Mouse (Mus musculus) fibroblast of lung, adult 2 months (primary cell): ENCODE measurements around the gene Fam47e.

Experiments
- DNase-seq: peaks from one replicate; pipeline ENCODE4 v3.0.0-alpha.2; 2011; ENCODE audit warnings: low read depth

Fam47e gene

DNA sequence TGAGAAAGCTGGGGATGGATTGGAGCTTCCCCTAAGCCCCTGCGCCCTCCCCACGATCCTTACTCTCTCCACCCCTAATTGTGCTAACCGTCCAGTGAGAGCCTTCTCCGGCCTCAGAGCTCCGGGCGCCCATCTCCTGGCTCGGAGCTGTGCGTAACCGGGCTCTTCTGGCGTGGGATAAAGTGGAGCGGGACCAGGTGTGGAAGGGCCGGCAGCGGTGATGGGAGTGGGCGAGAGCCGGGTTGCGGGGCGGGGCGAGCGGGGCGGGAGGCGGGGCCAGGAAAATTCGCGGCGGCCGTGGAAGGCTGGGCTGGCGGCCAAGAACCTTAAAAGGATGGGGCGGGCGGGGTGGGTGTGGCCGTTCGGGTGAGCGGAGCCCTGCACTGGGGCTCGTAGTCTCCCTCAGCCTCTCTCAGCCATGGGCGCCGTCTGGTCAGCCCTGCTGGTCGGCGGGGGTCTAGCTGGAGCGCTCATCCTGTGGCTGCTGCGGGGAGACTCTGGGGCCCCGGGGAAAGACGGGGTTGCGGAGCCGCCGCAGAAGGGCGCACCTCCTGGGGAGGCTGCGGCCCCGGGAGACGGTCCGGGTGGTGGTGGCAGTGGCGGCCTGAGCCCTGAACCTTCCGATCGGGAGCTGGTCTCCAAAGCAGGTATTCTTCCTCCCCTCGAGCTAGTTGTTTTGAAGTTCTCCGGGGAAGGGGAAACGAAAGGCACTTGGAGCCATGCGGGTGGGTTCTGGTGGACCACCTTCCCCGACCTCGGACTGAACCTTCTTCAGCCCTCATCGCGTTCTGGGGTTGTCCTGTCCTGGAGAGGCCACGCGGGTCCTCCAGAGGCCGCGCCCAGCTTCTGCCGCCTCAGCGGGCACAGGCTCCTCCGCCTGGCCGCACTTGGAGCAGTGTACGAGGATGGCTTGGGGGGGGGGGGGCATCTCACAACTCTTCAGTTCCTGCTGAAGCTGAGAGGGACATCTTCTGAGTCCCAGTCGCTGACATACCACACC is 48.1 kb downstream of the Fam47e start, which contains the start of gene Stbd1:
TSS of gene Stbd1 (plus strand) at position 351 of the 1,000 bp plus-strand sequence.
- DNase-seq: no peak

DNA sequence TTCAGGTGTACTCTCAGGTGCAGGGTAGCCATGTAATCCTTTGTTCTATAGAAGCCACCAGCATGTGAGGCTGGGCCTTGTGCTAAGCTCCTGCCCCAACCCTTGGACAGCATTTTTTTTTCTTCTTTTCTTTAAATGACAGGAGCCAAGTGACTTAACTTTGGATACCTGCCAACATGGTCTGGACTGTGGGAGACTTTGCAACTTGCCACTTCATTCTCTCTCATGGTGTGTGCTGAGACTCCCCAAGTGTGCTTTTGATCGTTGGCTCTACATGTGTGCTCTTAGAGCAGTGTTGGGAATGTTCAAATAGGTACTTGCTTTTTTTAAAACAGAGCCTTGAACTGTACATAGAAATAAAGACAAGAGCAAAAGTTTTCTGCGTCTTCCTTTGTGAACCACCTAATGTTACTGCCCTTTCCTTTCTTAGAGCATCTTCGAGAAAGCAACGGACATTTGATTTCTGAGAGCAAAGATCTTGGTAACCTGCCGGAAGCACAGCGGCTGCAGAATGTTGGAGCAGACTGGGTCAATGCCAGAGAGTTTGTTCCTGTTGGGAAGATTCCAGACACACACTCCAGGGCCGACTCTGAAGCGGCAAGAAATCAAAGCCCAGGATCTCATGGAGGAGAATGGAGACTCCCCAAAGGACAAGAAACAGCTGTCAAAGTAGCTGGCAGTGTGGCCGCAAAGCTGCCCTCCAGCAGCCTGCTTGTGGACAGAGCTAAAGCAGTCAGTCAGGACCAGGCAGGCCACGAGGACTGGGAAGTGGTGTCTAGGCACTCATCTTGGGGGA is 49.8 kb downstream of the Fam47e start:
- DNase-seq: no peak

DNA sequence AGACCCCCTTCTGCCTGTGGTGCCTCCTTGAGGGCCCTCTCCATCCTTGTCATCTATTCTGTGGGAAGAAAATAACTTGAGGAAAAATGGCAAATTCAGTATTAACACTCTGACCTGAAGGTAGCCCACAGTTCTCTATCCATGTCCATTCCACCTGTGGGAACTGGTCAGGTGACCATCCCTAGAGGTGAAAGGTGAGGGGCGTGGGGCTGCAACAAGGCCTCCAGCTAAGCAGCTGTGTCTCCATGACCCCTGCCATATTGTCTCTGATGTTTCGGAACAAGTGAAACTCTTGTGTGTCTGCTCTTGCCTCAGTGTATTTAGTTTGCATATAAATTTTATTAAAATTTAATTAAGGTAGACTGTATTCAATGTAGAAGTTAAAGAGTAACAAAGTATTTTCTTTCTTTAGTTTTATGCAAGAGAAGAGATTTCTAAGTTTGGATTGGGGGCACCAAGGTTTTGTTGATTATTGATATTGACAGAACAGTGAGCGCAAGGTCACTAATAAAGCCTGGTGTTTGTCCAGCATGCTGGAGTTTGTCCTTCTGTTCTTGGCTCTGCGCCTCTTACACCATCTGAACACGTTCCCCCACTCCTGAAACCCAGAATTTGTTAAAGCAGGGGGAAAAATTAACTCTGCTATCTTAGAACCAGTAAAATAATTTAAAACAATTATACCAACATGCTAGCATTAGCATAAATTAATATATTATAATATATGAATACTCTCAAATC is 52.8 kb downstream of the Fam47e start:
- DNase-seq: no peak

DNA sequence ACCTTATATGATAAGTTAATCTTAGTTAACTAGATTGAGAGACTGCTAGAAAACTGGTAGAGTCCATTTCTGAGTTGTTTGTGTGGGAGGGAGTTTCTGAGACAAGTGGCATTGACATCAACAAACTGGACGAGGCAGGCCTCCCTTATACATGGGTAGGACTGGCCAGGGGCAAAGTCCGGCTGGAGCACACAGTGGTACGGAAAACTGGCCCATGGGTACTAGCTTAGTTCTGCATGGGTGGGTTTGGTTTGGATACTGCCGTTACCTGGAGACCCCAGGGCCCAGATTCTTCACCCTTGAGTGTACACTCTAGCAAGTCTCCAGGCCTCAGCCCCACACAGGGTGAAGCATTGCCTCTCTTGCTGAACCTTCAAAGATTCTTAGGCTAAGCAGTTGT is 57.9 kb downstream of the Fam47e start:
- DNase-seq: no peak

DNA sequence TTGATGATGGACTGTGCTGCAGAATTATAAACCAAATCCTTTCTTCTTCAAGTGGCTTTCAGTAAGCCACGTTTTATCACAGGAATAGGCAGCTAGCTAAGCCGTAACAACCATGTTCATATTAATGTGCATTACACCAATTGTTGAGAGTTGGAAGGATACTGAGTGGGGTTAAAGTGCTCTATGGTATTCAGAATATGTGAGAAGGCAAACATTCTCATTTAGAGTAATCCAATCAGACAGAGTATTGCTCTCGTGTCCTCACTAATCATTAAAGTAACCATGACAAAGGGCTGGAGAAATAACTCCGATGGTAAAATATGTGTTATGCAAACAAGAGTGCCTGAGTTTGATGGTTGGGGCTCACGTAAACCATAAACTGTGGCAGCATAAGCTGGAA is 67.0 kb downstream of the Fam47e start:
- DNase-seq: no peak

DNA sequence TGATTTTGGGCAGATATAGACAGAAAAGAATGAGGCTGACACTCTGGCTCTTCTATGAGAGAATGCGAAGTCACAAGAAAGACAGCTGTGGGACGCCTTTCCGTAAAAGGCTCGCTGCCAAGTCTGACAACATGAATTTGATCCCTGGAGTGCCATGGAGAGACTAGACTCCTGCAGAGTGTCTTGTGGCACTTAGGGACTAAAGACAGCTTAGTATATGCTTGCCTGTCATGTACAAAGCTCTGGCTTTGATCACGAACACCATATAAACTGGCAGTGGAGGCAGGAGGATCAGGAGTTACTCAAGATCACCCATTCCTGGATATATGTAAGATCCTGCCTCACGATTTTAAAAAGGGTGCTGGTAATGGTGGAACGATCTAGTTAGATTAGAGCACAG is 73.0 kb downstream of the Fam47e start:
- no peak for DNase-seq

DNA sequence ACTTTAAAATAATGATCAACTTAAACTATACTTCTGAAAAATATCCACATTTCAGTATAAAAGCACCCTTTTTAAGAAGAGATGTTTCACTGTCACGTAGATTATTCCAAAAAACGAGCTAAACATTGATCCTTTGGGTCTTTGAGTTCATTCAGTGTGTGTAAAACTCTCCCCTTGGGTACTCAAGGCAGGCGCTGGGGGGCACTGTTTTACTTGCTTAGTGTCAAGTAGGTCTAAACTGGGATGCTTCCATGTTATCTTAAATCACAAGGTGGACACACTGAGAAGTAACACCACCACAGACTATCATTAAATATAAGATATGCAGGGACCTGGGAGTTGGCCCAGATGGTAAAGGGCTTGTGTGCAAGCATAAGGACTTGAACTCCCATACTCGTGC is 78.7 kb downstream of the Fam47e start:
- DNase-seq: no peak

DNA sequence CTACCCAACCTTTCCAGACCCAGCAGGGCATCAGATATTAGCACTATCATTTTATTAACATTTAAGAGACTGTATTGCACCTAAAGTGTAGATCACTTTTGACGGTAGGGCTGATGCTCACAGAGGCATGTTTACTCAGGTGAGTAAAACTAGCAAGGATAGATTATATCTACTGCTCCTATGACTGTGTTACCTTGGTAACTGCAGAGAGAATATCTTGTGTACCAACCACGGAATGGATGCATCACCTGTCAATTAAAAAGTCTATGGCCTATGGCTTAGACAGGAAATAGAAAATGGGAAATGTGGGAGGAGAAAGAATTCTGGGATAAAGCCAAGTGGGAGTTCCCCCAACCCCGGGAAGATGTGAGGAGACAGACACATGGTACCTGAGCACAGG is 80.0 kb downstream of the Fam47e start:
- no peak for DNase-seq

DNA sequence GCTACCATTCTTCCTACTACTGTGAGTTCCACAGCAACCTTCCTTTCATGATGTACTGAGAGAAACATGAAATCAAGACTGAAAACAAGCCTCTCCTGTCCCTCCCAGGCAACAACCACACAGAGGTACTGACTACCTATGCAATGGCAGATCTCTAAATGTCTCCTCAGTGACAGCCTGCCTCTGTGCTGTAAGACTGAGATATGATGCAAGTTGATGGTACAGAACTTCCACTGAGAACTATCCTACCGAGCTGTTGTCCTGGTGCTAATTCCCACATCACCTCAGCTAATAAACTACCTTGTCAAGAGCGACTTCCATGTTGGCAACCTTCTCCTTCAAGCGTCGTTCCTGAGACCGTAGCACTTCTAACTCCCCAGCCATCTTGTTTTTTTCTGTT is 81.0 kb downstream of the Fam47e start:
- no peak for DNase-seq

DNA sequence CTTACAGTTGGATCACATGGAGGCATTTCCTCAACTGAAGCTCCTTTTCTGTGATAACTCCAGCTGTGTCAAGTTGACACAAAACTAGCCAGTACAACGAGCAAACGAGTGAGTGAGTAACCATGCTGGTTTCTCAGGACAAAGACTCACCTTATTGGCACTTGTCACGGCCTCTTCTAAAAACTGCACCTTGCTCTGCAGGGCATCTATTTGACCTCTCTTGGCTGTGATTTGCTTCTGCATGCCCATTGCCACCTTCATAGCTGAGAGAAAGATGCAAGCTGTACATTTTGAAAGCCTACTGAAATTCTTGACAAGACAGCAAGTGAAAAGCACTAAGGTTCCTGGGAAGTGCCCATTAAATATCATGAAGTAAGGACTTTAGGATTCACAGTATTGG is 86.0 kb downstream of the Fam47e start:
- DNase-seq: no peak
